Mouse (Mus musculus) limb, embryonic 13.5 days (tissue): ENCODE results near the gene Coq10a. TPM values are rescaled to one million over a fixed set of nuclear protein-coding genes. Genes with fewer than 3 reads are reported as not detected.

Experiments used
- ATAC-seq: fragments of 200-750 bp; cut with Nextera tagmentation; 2 replicates; pipeline ENCODE4 v1.8.0; 2017; ENCODE audit warnings: low read depth, moderate number of reproducible peaks, moderate TSS enrichment; ENCODE audit not compliant: low FRiP score
- H3K27ac ChIP-seq: fragments of 300-500 bp; sonication (generic); 2 replicates; pipeline ENCODE4 v1.5.1; 2015; ENCODE audit warnings: inconsistent platforms, mild to moderate bottlenecking, moderate library complexity
- H3K27me3 ChIP-seq: fragments of 300-500 bp; sonication (generic); 2 replicates; pipeline ENCODE4 v1.6.1; 2015; ENCODE audit warnings: mild to moderate bottlenecking, inconsistent platforms
- H3K36me3 ChIP-seq: fragments of 300-500 bp; sonication (generic); 2 replicates; pipeline ENCODE4 v1.6.1; 2015; ENCODE audit warnings: inconsistent platforms, mild to moderate bottlenecking, moderate library complexity
- H3K4me1 ChIP-seq: fragments of 300-500 bp; sonication (generic); 2 replicates; pipeline ENCODE4 v1.6.1; 2015; ENCODE audit warnings: inconsistent platforms
- H3K4me2 ChIP-seq: fragments of 300-500 bp; sonication (generic); replicated peaks from 2 replicates; pipeline ENCODE4 v1.6.1; 2015; ENCODE audit warnings: inconsistent platforms, mild to moderate bottlenecking, moderate library complexity
- H3K4me3 ChIP-seq: fragments of 300-500 bp; sonication (generic); 2 replicates; pipeline ENCODE4 v1.5.1; 2015; ENCODE audit warnings: moderate library complexity, mild to moderate bottlenecking, inconsistent platforms
- H3K9ac ChIP-seq: fragments of 300-500 bp; sonication (generic); 2 replicates; pipeline ENCODE4 v1.6.1; 2015; ENCODE audit warnings: mild to moderate bottlenecking, inconsistent platforms
- H3K9me3 ChIP-seq: fragments of 300-500 bp; sonication (generic); 2 replicates; pipeline ENCODE4 v1.6.1; 2016; ENCODE audit warnings: inconsistent platforms
- WGBS: fragments of 180-500 bp; shearing (Covaris S2); methylation state at CpG from one replicate; pipeline ENCODE4 v1.1.7; 2015; 5-methylcytosine and 5-hydroxymethylcytosine counted together
- polyA plus RNA-seq: library from polyadenylated mRNA; unstranded; fragments of >200 nt; fragmentation: Nextera tagmentation; extraction: Ambion mirVana; gene quantifications from 2 replicates; pipeline ENCODE4 v1.2.1, GENCODE M21; 2015

Coq10a gene
- polyA plus RNA-seq, 1 experiment from 2014 or later, result 14.8 TPM

DNA sequence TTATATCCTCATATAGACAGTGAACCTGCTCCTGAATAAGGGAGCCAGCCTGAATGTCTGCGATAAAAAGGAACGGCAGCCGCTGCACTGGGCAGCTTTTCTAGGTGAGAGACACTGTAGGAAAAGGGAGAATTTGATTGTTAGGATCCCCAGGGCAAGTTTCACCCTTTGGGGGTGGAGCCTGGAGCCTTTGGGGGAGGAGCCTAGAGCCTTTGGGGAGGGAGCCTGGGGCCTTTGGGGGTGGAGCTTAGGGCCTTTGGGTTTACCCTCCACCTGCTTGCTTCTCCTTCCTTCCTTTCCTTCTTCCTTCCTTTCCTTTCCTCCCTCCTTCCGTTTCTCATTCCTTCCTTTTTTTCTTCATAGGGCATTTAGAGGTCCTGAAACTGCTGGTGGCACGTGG, 11.8 kb upstream of the Coq10a start:
- Histone ChIP-seq H3K9ac (no peak overlapping the region), H3K27ac (no peak overlapping the region), H3K4me3 (no peak overlapping the region), H3K27me3 (no peaks in the 10 kb centered on the region), H3K9me3 (no peaks in the 10 kb centered on the region), H3K36me3 (peaks cover 73% of the 10 kb centered on the region), H3K4me2 (no peak overlapping the region), H3K4me1 (peaks cover 18% of the 10 kb centered on the region)
- no peak for ATAC-seq
- 83% methylated on average over 5 of the region's 5 CpGs for WGBS

DNA sequence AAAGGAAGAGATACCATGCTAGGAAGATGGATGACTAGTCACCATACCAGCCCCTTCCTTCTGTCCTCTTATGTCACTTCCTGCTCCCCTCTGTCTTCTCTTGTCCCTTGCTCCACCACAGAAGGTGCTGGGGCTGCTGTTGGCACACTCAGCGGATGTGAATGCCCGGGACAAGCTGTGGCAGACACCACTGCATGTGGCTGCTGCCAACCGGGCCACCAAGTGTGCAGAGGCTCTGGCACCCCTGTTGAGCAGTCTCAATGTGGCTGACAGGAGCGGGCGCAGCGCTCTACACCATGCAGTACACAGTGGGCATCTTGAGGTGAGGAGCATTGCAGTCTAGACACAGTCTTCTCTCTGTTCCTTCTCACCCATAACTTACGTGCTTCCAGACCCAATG, 10.5 kb upstream of the Coq10a start:
- H3K9ac ChIP-seq, result peak overlapping the region; percentile 20; the same call in 1 of the 2 replicates
- no peaks in the 10 kb centered on the region for H3K9me3 ChIP-seq
- peaks cover 18% of the 10 kb centered on the region for H3K4me1 ChIP-seq
- H3K27ac ChIP-seq, result no peak overlapping the region
- no peak for ATAC-seq
- no peak overlapping the region for H3K4me2 ChIP-seq
- no peak overlapping the region for H3K4me3 ChIP-seq
- H3K36me3 ChIP-seq, result peaks cover 60% of the 10 kb centered on the region
- H3K27me3 ChIP-seq, result no peaks in the 10 kb centered on the region
- 94% methylated on average over 7 of the region's 7 CpGs for WGBS

DNA sequence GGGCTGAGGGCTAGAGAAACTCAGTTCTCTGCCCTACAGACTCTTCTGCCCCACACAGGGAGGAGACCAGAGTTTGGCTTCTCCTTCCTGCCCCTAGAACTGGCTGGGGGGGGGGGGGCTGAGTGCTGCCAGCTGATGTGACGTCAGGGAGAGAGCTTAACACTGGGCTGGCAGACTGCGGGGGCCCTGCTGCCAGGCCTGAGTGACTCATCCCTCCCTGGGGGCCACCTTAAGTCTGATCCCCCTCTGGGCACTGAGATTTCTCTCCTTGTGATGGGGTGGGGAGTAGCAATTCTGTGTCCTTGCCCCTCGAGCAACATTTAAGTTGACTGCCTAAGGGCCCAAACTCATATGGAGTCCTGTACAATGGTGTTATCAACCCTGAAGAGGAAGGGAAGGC, 9.7 kb upstream of the Coq10a start:
- no peaks in the 10 kb centered on the region for H3K27me3 ChIP-seq
- WGBS, result 59% methylated on average over 3 of the region's 3 CpGs
- H3K36me3 ChIP-seq, result peaks cover 52% of the 10 kb centered on the region
- peak overlapping the region; percentile 91 for H3K4me3 ChIP-seq
- H3K9me3 ChIP-seq, result no peaks in the 10 kb centered on the region
- H3K9ac ChIP-seq, result peak overlapping the region; percentile 99
- no peak for ATAC-seq
- H3K4me1 ChIP-seq, result peaks cover 18% of the 10 kb centered on the region
- H3K4me2 ChIP-seq, result peak overlapping the region; percentile 85
- H3K27ac ChIP-seq, result no peak overlapping the region; the same call in 1 of the 2 replicates

DNA sequence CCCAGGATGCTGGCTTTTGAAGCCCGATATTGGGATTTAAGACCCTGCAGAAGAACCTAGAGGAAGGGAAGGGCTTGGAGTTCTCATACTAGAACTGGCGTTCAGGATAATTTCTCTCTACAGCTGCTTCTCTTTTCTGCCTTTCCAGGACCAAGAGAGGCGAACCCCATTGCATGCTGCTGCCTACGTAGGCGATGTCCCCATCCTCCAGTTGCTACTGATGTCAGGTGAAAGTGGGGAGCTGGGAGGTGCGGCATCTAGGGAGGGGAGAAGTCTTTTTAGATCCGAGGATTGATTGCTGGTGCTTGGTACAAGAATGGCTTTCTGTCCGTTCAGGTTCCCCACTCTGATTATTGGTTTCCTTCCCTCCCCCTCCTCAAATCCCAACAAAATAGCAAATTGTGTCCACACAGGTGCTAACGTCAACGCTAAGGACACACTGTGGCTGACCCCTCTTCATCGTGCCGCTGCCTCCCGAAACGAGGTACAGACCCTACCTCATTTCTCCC, 9.2 kb upstream of the Coq10a start:
- Histone ChIP-seq H3K9ac (peak overlapping the region; percentile 99), H3K4me3 (peak overlapping the region; percentile 91), H3K27me3 (no peaks in the 10 kb centered on the region), H3K4me2 (peak overlapping the region; percentile 85), H3K27ac (peak overlapping the region; percentile 98; the same call in 1 of the 2 replicates), H3K4me1 (peaks cover 18% of the 10 kb centered on the region), H3K36me3 (peaks cover 47% of the 10 kb centered on the region), H3K9me3 (no peaks in the 10 kb centered on the region)
- ATAC-seq, result no peak
- WGBS, result 54% methylated on average over 14 of the region's 14 CpGs

DNA sequence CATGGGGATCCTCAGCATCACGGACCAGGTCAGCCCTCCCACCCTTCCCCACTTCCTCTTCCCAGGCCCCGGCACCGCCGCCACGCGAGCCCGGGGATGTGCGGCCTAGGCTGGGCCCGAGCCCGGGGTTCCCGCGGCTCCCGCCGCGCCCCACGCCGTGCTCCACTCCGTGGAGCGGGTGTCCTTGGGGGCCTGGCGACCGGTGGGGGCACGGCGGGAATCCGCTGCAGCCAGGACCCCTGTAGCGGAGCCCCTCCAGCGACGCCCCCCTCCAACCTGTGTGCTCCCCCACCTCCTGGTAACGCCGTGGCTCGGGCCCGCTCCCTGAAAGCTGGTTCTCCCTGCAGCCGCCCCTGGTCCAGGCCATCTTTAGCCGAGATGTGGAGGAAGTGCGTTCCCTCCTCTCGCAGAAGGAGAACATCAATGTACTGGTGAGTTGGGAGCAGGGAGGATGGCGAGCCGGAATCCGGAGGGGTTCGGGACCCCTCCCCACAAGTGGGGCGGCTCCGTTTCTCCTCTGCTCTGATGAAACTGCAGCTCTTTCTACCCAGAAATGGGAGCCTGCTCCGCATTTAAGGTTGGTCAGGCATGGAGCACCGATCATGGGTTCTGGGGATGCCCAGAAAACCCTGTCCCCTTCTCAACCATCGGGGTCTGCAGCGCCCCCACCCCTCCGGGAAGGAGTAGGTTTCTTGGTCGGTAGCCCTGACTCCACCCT, 8.6 kb upstream of the Coq10a start:
- Histone ChIP-seq H3K27me3 (no peaks in the 10 kb centered on the region), H3K4me3 (peak overlapping the region; percentile 91), H3K27ac (peak overlapping the region; percentile 98), H3K36me3 (peaks cover 41% of the 10 kb centered on the region), H3K9me3 (no peaks in the 10 kb centered on the region), H3K4me1 (peaks cover 18% of the 10 kb centered on the region), H3K9ac (peak overlapping the region; percentile 99), H3K4me2 (peak overlapping the region; percentile 85)
- WGBS, result under 1% methylated on average over 46 of the region's 47 CpGs
- peak; percentile 58 for ATAC-seq

DNA sequence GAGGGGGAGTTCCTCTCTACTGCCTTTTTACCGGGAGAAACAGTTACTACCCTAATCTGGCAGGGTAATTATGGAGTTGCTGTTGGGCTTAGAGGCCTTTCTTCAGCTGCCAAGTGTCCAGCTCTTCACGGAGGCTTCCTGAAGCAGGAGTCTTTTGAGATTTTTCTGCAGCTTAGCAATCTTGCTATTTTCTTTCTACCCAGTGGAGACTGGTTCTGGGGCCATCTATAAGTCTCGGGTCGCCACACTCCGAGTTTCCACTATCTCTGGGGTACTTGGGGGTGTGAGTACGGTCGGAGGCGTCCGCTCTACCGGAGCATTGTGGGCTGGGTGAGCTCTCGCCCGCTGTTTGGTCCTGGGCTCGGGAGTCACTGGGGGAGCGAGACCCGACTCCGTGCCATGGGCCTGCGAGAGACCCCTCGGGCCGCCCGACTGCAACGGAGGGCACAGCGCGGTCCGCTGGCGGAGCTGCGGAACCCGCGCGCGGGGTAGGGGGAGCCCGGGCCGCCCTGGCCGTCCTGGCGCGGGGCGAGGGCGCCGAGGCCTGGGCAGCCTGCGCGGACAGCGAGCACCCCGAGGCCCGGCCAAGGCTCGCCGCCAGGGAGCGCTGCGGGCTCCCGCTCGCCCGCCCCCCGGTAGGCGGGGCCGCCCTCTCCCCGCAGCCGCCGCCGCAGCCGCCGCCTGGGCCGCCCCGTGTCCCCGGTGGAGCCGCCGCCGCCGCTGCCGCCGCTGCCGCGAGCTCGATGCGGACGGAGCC, 7.8 kb upstream of the Coq10a start, which contains the start of gene Ankrd52:
TSS of gene Ankrd52 (plus strand) at position 661 of the 757 bp plus-strand sequence.
- ATAC-seq, result peak; percentile 88
- Histone ChIP-seq H3K4me2 (peak within 1 kb of the TSS; percentile 85), H3K36me3 (peaks cover 33% of the 10 kb centered on the region), H3K9ac (peak within 1 kb of the TSS; percentile 99), H3K27me3 (no peaks in the 10 kb centered on the region), H3K9me3 (no peaks in the 10 kb centered on the region), H3K4me3 (peak within 1 kb of the TSS; percentile 91), H3K27ac (peak within 1 kb of the TSS; percentile 98), H3K4me1 (peaks cover 18% of the 10 kb centered on the region)
- under 1% methylated on average over 67 of the region's 73 CpGs for WGBS

DNA sequence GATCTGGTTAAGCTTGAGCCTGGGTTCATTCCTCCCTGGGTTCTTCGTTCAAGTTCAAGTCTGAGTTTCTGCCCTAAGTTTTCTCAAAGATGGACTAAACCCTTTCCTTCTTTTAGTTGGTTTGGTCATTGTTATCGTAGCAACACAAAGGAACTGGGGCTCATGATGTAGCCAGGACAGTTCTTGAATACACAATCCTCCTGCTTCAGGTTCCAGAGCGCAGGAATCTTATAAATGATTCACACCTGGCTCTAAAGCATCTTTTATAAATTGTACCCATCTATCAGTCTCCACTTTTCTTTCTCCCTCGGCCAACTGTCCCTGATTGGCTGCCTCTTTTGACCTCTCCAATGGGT, 7.3 kb upstream of the Coq10a start:
- Histone ChIP-seq H3K27ac (peak overlapping the region; percentile 98), H3K27me3 (no peaks in the 10 kb centered on the region), H3K4me2 (peak overlapping the region; percentile 85), H3K4me1 (peaks cover 18% of the 10 kb centered on the region), H3K9ac (peak overlapping the region; percentile 99), H3K4me3 (peak overlapping the region; percentile 91), H3K36me3 (peaks cover 29% of the 10 kb centered on the region), H3K9me3 (no peaks in the 10 kb centered on the region)
- 47% methylated on average over 4 of the region's 4 CpGs for WGBS
- no peak for ATAC-seq

DNA sequence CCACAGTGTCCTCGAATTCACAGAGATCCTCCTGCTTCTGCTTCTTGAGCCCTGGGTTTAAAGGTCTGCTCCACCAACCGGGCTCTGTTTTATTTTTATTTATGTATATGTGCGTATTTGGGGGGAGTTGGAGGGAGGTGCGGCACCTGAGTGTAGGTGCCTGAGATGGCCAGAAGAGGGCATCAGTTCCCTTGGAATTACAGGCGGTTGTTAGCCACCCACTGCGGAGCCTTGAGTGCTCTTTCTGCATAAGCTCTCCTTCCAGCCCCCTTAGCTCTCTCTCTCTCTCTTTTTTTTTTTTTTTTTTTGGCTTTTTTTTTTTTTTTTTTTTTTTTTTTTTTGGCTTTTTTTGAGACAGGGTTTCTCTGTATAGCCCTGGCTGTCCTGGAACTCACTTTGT, 5.6 kb upstream of the Coq10a start:
- Histone ChIP-seq H3K4me2 (no peak overlapping the region), H3K9me3 (no peaks in the 10 kb centered on the region), H3K4me3 (no peak overlapping the region), H3K27ac (no peak overlapping the region), H3K27me3 (no peaks in the 10 kb centered on the region), H3K36me3 (peaks cover 13% of the 10 kb centered on the region), H3K4me1 (peaks cover 20% of the 10 kb centered on the region), H3K9ac (no peak overlapping the region)
- 87% methylated on average over 6 of the region's 6 CpGs for WGBS
- no peak for ATAC-seq

DNA sequence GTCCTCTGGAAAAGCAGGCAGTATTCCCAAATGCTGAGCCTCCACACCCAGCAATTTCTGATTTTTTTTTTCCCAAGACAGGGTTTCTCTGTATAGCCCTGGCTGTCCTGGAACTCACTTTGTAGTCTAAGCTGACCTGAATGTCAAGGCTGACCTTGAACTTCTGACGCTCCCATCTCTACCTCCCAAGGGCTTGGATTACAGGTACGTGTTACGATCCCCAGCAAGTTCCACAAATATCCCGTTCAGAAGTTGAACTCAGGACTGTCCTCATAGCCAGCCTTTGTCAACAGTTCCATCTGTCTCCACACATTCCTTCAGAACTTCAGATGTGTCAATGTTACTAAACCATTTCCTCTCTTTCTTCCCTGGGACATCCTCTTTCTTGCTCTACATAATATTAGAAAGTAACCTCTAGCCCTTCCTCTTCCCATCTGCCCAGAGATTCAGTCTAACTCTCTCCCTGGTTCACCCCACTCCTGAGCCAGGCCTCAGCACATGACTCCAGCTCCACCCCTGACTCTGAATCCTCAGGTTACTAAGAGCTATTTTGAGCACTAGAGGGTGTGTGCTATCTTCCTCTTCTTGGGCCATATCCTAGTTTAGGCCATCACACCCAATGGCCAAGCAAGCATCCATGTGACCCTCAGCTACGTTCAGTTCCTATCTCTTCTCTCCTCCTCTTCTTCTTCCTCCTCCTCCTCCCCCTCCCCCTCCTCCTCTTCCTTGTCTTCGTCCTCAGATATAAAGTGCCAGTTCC, 4.4 kb upstream of the Coq10a start:
- Histone ChIP-seq H3K27me3 (no peaks in the 10 kb centered on the region), H3K36me3 (peaks cover under 1% of the 10 kb centered on the region; the same call in 1 of the 2 replicates), H3K27ac (no peak overlapping the region), H3K9me3 (no peaks in the 10 kb centered on the region), H3K9ac (no peak overlapping the region), H3K4me3 (no peak overlapping the region), H3K4me2 (no peak overlapping the region), H3K4me1 (peaks cover 17% of the 10 kb centered on the region)
- no peak for ATAC-seq
- 87% methylated on average over 6 of the region's 6 CpGs for WGBS

DNA sequence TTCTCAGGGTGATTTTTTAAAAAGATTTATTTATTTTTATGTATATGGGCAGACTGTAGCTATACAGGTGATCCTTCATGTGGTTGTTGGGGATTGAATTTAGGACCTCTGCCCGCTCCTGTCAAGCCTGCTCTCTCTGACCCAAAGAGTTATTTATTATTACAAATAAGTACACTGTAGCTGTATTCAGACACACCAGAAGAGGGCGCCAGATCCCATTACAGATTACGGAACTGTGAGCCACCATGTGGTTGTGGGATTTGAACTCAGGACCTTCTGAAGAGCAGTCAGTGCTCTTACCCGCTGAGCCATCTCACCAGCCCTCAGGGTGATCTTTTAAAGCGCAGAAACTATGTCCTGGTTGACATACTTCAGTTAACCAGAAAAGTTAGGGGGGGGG, 3.3 kb upstream of the Coq10a start:
- H3K27me3 ChIP-seq, result no peaks in the 10 kb centered on the region
- no peaks in the 10 kb centered on the region for H3K36me3 ChIP-seq
- H3K27ac ChIP-seq, result no peak overlapping the region
- peaks cover 22% of the 10 kb centered on the region for H3K4me1 ChIP-seq
- no peak overlapping the region for H3K4me2 ChIP-seq
- 84% methylated on average over 5 of the region's 5 CpGs for WGBS
- H3K9me3 ChIP-seq, result no peaks in the 10 kb centered on the region
- ATAC-seq, result no peak
- no peak overlapping the region for H3K9ac ChIP-seq
- no peak overlapping the region for H3K4me3 ChIP-seq

DNA sequence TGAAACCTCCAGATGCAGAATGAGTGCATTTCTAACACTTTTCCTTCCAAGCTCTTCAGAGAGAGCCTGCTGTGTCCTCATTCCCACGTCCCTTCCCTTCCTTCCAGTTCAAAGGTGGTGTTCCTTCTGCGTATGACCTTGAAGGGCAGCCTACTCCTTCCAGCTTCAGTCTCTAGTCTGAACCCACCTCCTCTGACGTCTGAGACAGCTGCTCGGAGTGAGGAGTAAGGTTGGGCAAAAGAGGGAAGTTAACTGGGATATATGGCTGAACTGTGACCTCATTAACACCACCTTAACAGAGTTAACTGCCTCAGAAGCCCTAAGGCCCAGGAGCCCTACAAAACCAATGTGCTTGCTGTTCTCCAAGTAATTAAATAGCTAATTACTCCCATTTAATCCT, 1.8 kb upstream of the Coq10a start:
- Histone ChIP-seq H3K9me3 (no peaks in the 10 kb centered on the region), H3K9ac (no peak overlapping the region), H3K27me3 (no peaks in the 10 kb centered on the region), H3K4me3 (no peak overlapping the region), H3K27ac (no peak overlapping the region), H3K4me1 (peaks cover 14% of the 10 kb centered on the region), H3K4me2 (no peak overlapping the region), H3K36me3 (peaks cover 4% of the 10 kb centered on the region)
- ATAC-seq, result no peak
- WGBS, result 20% methylated on average over 4 of the region's 4 CpGs

DNA sequence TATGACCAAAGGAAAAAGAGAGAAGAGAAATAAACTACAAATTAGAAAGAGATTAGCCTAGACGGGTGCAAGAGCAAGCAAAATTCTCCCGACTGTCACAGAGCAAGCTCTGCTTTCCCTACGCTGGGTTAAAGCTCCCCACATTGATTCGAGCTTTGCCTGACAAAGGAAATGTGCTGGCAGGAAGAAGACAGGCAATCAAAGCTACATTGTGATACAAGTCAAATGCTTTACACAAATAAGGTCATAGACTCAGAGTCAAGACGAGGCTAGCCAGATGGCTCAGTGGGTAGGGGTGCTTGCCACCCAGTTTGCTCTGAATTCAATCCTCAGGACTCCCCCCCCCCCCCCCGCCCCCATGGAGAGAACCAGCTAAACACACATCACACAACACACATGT, 1.2 kb upstream of the Coq10a start:
- Histone ChIP-seq H3K4me3 (no peak overlapping the region), H3K4me2 (no peak overlapping the region), H3K9me3 (no peaks in the 10 kb centered on the region), H3K27me3 (no peaks in the 10 kb centered on the region), H3K9ac (no peak overlapping the region), H3K36me3 (peaks cover 10% of the 10 kb centered on the region), H3K4me1 (peaks cover 14% of the 10 kb centered on the region), H3K27ac (no peak overlapping the region)
- no peak for ATAC-seq
- 69% methylated on average over 5 of the region's 6 CpGs for WGBS
